Mouse (Mus musculus) MEL (cell line): ENCODE data around the gene 4930524B15Rik. TPM values are rescaled to one million over a fixed set of nuclear protein-coding genes. Genes with fewer than 3 reads are reported as not detected.

Experiments
- DNase-seq: peaks from one replicate; pipeline ENCODE4 v3.0.0; 2011; ENCODE audit warnings: low read depth, low spot score
- H3K27ac ChIP-seq: 2 replicates; pipeline ENCODE4 v1.5.1; 2012; ENCODE audit warnings: low read depth, mild to moderate bottlenecking, control low read depth, low read length, moderate library complexity; ENCODE audit not compliant: control insufficient read depth
- H3K27me3 ChIP-seq, 2 experiments: fragments of 150-350 bp in 1 of 2; sonication (generic) in 1 of 2; 2 replicates each; pipeline ENCODE4 v1.6.1; 2012; ENCODE audit warnings: low read length in 2 of 2, mild to moderate bottlenecking in 2 of 2, improper control_type of control experiment in 1 of 2, moderate library complexity in 1 of 2; ENCODE audit not compliant: insufficient read depth in 2 of 2, control insufficient read depth in 1 of 2
- H3K36me3 ChIP-seq, 2 experiments: 2 replicates each; pipeline ENCODE4 v1.6.1; 2012 to 2014; ENCODE audit warnings: low read length in 2 of 2, improper control_type of control experiment in 1 of 2, inconsistent platforms in 1 of 2, mild to moderate bottlenecking in 1 of 2; ENCODE audit not compliant: insufficient read depth in 2 of 2, control insufficient read depth in 1 of 2
- H3K4me1 ChIP-seq, 2 experiments: fragments of 150-350 bp in 1 of 2; sonication (generic) in 1 of 2; 2 replicates each; pipeline ENCODE4 v1.6.1; 2012; ENCODE audit warnings: low read length in 2 of 2, improper control_type of control experiment in 1 of 2, mild to moderate bottlenecking in 1 of 2; ENCODE audit not compliant: insufficient read depth in 2 of 2, control insufficient read depth in 1 of 2
- H3K4me3 ChIP-seq, 2 experiments: fragments of 150-350 bp in 1 of 2; sonication (generic) in 1 of 2; 2 replicates each; pipeline ENCODE4 v1.5.1; 2012; ENCODE audit warnings: low read depth in 2 of 2, low read length in 2 of 2, mild to moderate bottlenecking in 2 of 2, moderate library complexity in 2 of 2, control low read depth in 1 of 2, improper control_type of control experiment in 1 of 2; ENCODE audit not compliant: control insufficient read depth in 1 of 2, insufficient read depth in 1 of 2
- H3K79me2 ChIP-seq: 2 replicates; pipeline ENCODE4 v1.6.1; 2012; ENCODE audit warnings: mild to moderate bottlenecking, low read length, moderate library complexity; ENCODE audit not compliant: control insufficient read depth, poor library complexity, insufficient read depth
- H3K9ac ChIP-seq: 2 replicates; pipeline ENCODE4 v1.6.1; 2012; ENCODE audit warnings: low read depth, mild to moderate bottlenecking, control low read depth, low read length, moderate library complexity; ENCODE audit not compliant: control insufficient read depth, poor library complexity, severe bottlenecking
- H3K9me3 ChIP-seq: fragments of 150-350 bp; sonication (generic); replicated peaks from 2 replicates; pipeline ENCODE4 v1.6.1; 2012; ENCODE audit warnings: mild to moderate bottlenecking, low read length, improper control_type of control experiment, moderate library complexity; ENCODE audit not compliant: insufficient read depth
- CHD1 ChIP-seq: IDR thresholded peaks from 2 replicates; pipeline ENCODE4 v1.6.1; 2012; ENCODE audit warnings: low read depth, mild to moderate bottlenecking, inconsistent platforms, low read length, improper control_type of control experiment
- CHD2 ChIP-seq: IDR thresholded peaks from 2 replicates; pipeline ENCODE4 v1.6.1; 2011; ENCODE audit warnings: low read length, improper control_type of control experiment
- ELF1 ChIP-seq: IDR thresholded peaks from 2 replicates; pipeline ENCODE4 v1.6.1; 2014; ENCODE audit warnings: low read depth, mild to moderate bottlenecking, inconsistent platforms, low read length, improper control_type of control experiment, moderate library complexity
- EP300 ChIP-seq, 2 experiments: IDR thresholded peaks; 2 replicates each; pipeline ENCODE4 v1.6.1; 2011; ENCODE audit warnings: improper control_type of control experiment in 2 of 2, low read length in 2 of 2, low read depth in 1 of 2, mild to moderate bottlenecking in 1 of 2
- GABPA ChIP-seq: IDR thresholded peaks from 2 replicates; pipeline ENCODE4 v1.6.1; 2012; ENCODE audit warnings: low read depth, mild to moderate bottlenecking, inconsistent platforms, low read length, improper control_type of control experiment, moderate library complexity
- HCFC1 ChIP-seq: IDR thresholded peaks from 2 replicates; pipeline ENCODE4 v1.6.1; 2012; ENCODE audit warnings: low read depth, mild to moderate bottlenecking, inconsistent platforms, low read length, improper control_type of control experiment, moderate library complexity
- MAFK ChIP-seq: IDR thresholded peaks from 2 replicates; pipeline ENCODE4 v1.6.1; 2011; ENCODE audit warnings: low read depth, mild to moderate bottlenecking, low read length, improper control_type of control experiment, borderline replicate concordance
- MAX ChIP-seq: IDR thresholded peaks from 2 replicates; pipeline ENCODE4 v1.6.1; 2011; ENCODE audit warnings: low read length, improper control_type of control experiment
- MEF2A ChIP-seq: IDR thresholded peaks from 2 replicates; pipeline ENCODE4 v1.6.1; 2014; ENCODE audit warnings: low read depth, mild to moderate bottlenecking, inconsistent platforms, low read length, improper control_type of control experiment; ENCODE audit not compliant: poor library complexity, insufficient replicate concordance, severe bottlenecking; ENCODE audit errors: extremely low read depth
- NRF1 ChIP-seq: IDR thresholded peaks from 2 replicates; pipeline ENCODE4 v1.6.1; 2014; ENCODE audit warnings: low read depth, mild to moderate bottlenecking, inconsistent platforms, low read length, improper control_type of control experiment, moderate library complexity; ENCODE audit not compliant: poor library complexity, insufficient read depth, severe bottlenecking
- RCOR1 ChIP-seq: IDR thresholded peaks from 2 replicates; pipeline ENCODE4 v1.6.1; 2012; ENCODE audit warnings: low read depth, mild to moderate bottlenecking, inconsistent platforms, low read length, improper control_type of control experiment
- SMC3 ChIP-seq: IDR thresholded peaks from 2 replicates; pipeline ENCODE4 v1.6.1; 2011; ENCODE audit warnings: low read depth, low read length, improper control_type of control experiment
- USF1 ChIP-seq: IDR thresholded peaks from 2 replicates; pipeline ENCODE4 v1.6.1; 2014; ENCODE audit warnings: low read depth, mild to moderate bottlenecking, inconsistent platforms, low read length, improper control_type of control experiment, moderate library complexity
- USF2 ChIP-seq, 2 experiments: IDR thresholded peaks; 2 replicates each; pipeline ENCODE4 v1.6.1; 2011 to 2012; ENCODE audit warnings: improper control_type of control experiment in 2 of 2, low read length in 2 of 2, borderline replicate concordance in 1 of 2, inconsistent platforms in 1 of 2, low read depth in 1 of 2, mild to moderate bottlenecking in 1 of 2; ENCODE audit not compliant: insufficient read depth in 1 of 2
- ZKSCAN1 ChIP-seq: IDR thresholded peaks from 2 replicates; pipeline ENCODE4 v1.6.1; 2012; ENCODE audit warnings: low read depth, mild to moderate bottlenecking, inconsistent platforms, low read length, improper control_type of control experiment, moderate library complexity
- ZMIZ1 ChIP-seq: IDR thresholded peaks from 2 replicates; pipeline ENCODE4 v1.6.1; 2012; ENCODE audit warnings: low read depth, mild to moderate bottlenecking, inconsistent platforms, low read length, improper control_type of control experiment, moderate library complexity
- ZNF384 ChIP-seq: IDR thresholded peaks from 2 replicates; pipeline ENCODE4 v1.6.1; 2012; ENCODE audit warnings: low read depth, mild to moderate bottlenecking, inconsistent platforms, low read length, improper control_type of control experiment
- polyA plus RNA-seq, 2 experiments: library from polyadenylated mRNA; stranded (reverse) in 1 of 2; unstranded in 1 of 2; fragments of >175 nt in 1 of 2; fragments of >200 nt in 1 of 2; gene quantifications; 2 replicates each; pipeline versions ENCODE4 v1.2.1 to v1.2.4; 2012; ENCODE audit warnings: low replicate concordance in 2 of 2, low read depth in 1 of 2; ENCODE audit not compliant: insufficient read length in 2 of 2, insufficient read depth in 1 of 2, missing spikeins in 1 of 2
- total RNA-seq: library from RNA; depleted of rRNA; stranded (reverse); fragments of 300-350 nt; gene quantifications from 2 replicates; pipeline ENCODE4 v1.2.3, GENCODE M21; 2012

4930524B15Rik gene
- total and polyA plus RNA-seq, 3 experiments, result 0.03 TPM; not detected in 2

GRCm38 (mm10) chr11:31940898-31941639, 24.3 kb upstream of the 4930524B15Rik start:
- Histone ChIP-seq H3K4me1 (no peaks in the 10 kb centered on the region), H3K79me2 (no peaks in the 10 kb centered on the region), H3K36me3 (no peaks in the 10 kb centered on the region), H3K4me3 (no peak overlapping the region), H3K27ac (no peak overlapping the region), H3K9me3 (no peaks in the 10 kb centered on the region), H3K9ac (no peak overlapping the region), H3K27me3 (peaks cover 1 to 3% of the 10 kb centered on the region in 2 experiments; a peak in 2 of 4 replicates)
- no peak for DNase-seq
- TF ChIP-seq MAFK (no peak), MEF2A (no peak), USF1 (no peak), MAX (no peak), CHD2 (no peak), ZNF384 (no peak), NRF1 (no peak), RCOR1 (no peak), EP300 (IDR thresholded peaks at IDR 0.05; ENCODE audit: low read depth in 1 of 2, low read length in 2 of 2) (no peak), HCFC1 (no peak), ELF1 (no peak), ZKSCAN1 (no peak), ZMIZ1 (no peak), SMC3 (no peak), USF2 (IDR thresholded peaks at IDR 0.05; ENCODE audit: borderline replicate concordance in 1 of 2, insufficient read depth in 1 of 2, low read depth in 1 of 2, low read length in 2 of 2) (no peak), CHD1 (no peak), GABPA (no peak)
